Mouse (Mus musculus): ENCODE measurements around the gene 2010300C02Rik. TPM values are rescaled to one million over a fixed set of nuclear protein-coding genes. Genes with fewer than 3 reads are reported as not detected.
"Not testable (repeated sequence)": the region's sequence is repeated elsewhere in the genome, so short reads cannot be mapped to it uniquely, and the experiment has no call there.

2010300C02Rik gene
- polyA plus RNA-seq, 1 experiment from 2014 or later, result 3.5 TPM

DNA sequence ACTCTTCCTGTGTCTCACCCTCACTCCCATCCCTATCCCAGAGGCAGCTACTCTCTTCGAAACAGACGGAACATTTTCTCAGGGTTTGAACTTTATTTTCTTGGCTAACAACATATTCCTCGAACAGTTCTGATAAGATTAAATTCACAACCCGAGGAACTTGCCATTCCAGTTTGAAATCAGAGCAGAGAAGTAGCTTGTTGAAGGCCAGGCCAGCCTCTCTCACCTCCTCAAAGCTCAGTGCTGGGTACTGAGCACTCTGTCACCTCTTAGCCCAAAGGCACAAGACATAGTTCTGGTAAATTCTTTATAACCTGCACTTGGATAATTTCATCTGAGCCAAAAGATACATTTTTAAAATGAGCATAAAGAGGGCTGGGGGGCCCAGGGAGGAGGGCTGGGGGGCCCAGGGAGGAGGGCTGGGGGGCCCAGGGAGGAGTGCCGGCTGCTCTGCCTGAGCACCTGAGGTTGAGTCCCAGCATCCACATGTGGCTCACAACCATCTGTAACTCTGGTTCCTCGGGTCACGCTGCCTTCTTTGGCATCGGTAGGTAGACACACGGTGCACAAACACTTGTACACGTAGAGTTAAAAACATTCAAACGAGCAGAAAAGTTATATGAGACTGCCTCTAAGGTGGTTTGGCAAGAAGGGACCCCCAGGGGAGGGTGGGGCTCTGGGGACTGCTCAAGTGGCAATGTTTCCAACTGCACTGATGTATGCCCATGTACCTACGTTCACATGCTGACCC is 104.4 kb downstream of the 2010300C02Rik start:
- H3K4me2 ChIP-seq (ENCODE audit: low read depth, low read length), result no peak overlapping the region
- H3K27me3 ChIP-seq (ENCODE audit: control insufficient read depth, insufficient read depth, low read length), result no peaks in the 10 kb centered on the region
- 88% methylated on average over 12 of the region's 12 CpGs for WGBS
- ATAC-seq (ENCODE audit: low read depth), result no peak
- peaks cover 8% of the 10 kb centered on the region; the same call in 1 of the 2 replicates for H3K4me1 ChIP-seq (ENCODE audit: control insufficient read depth, insufficient read depth, low read length)
- H3K4me3 ChIP-seq (ENCODE audit: low read depth, low read length), result no peak overlapping the region
- no peak overlapping the region for H3K27ac ChIP-seq (ENCODE audit: low read depth, low read length)
- H3K36me3 ChIP-seq (ENCODE audit: control insufficient read depth, insufficient read depth, low read length), result no peaks in the 10 kb centered on the region
- no peaks in the 10 kb centered on the region for H3K9me3 ChIP-seq (ENCODE audit: control insufficient read depth, low read length)
- H3K9ac ChIP-seq (replicated peaks; ENCODE audit: low read depth, low read length), result no peak overlapping the region

DNA sequence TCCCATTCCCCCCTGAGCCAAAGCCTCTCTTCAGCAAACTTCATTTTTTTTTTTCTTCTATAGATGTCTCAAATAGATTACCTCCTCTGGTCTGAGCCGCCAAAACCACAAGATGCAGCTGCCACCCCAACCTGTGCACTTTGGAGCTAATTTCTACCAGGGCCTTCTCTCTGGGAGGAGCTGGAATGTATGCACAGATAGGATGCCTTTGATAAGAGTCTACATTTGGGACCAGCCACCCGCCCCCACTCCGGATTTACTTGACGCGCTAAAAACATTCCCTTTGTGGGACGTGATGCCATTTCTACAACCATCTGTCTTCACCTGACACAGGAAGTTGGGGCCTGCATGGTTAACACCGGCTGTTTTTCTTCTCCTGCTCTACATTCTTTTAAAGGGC is 105.0 kb downstream of the 2010300C02Rik start:
- no peak for ATAC-seq (ENCODE audit: low read depth)
- Histone ChIP-seq H3K4me3 (ENCODE audit: low read depth, low read length) (no peak overlapping the region), H3K4me1 (ENCODE audit: control insufficient read depth, insufficient read depth, low read length) (peaks cover 8% of the 10 kb centered on the region; the same call in 1 of the 2 replicates), H3K27me3 (ENCODE audit: control insufficient read depth, insufficient read depth, low read length) (no peaks in the 10 kb centered on the region), H3K27ac (ENCODE audit: low read depth, low read length) (no peak overlapping the region), H3K36me3 (ENCODE audit: control insufficient read depth, insufficient read depth, low read length) (no peaks in the 10 kb centered on the region), H3K4me2 (ENCODE audit: low read depth, low read length) (no peak overlapping the region), H3K9ac (replicated peaks; ENCODE audit: low read depth, low read length) (no peak overlapping the region), H3K9me3 (ENCODE audit: control insufficient read depth, low read length) (no peaks in the 10 kb centered on the region)
- WGBS, result 74% methylated on average over 7 of the region's 7 CpGs

- Histone ChIP-seq H3K27ac (ENCODE audit: low read depth, low read length) (peak overlapping the region; percentile 40; the same call in 1 of the 2 replicates), H3K9me3 (ENCODE audit: control insufficient read depth, low read length) (no peaks in the 10 kb centered on the region), H3K36me3 (ENCODE audit: control insufficient read depth, insufficient read depth, low read length) (no peaks in the 10 kb centered on the region), H3K4me3 (ENCODE audit: low read depth, low read length) (no peak overlapping the region), H3K4me2 (ENCODE audit: low read depth, low read length) (no peak overlapping the region), H3K4me1 (ENCODE audit: control insufficient read depth, insufficient read depth, low read length) (peaks cover 8% of the 10 kb centered on the region; the same call in 1 of the 2 replicates), H3K9ac (replicated peaks; ENCODE audit: low read depth, low read length) (no peak overlapping the region), H3K27me3 (ENCODE audit: control insufficient read depth, insufficient read depth, low read length) (no peaks in the 10 kb centered on the region)
- peak; percentile 67; the same call in 1 of the 2 replicates for ATAC-seq (ENCODE audit: low read depth)
- 57% methylated on average over 15 of the region's 15 CpGs for WGBS
These were observed 105.8 kb downstream of the 2010300C02Rik start for GRCm38 (mm10) chr1:37614130-37614529.

GRCm38 (mm10) chr1:37611032-37611431 is 108.9 kb downstream of the 2010300C02Rik start:
- WGBS, result 80% methylated on average over 6 of the region's 6 CpGs
- Histone ChIP-seq H3K27ac (ENCODE audit: low read depth, low read length) (no peak overlapping the region), H3K9me3 (ENCODE audit: control insufficient read depth, low read length) (no peaks in the 10 kb centered on the region), H3K36me3 (ENCODE audit: control insufficient read depth, insufficient read depth, low read length) (no peaks in the 10 kb centered on the region), H3K4me3 (ENCODE audit: low read depth, low read length) (no peak overlapping the region), H3K4me2 (ENCODE audit: low read depth, low read length) (no peak overlapping the region), H3K27me3 (ENCODE audit: control insufficient read depth, insufficient read depth, low read length) (no peaks in the 10 kb centered on the region), H3K4me1 (ENCODE audit: control insufficient read depth, insufficient read depth, low read length) (peaks cover 8% of the 10 kb centered on the region; the same call in 1 of the 2 replicates), H3K9ac (replicated peaks; ENCODE audit: low read depth, low read length) (no peak overlapping the region)
- no peak for ATAC-seq (ENCODE audit: low read depth)

DNA sequence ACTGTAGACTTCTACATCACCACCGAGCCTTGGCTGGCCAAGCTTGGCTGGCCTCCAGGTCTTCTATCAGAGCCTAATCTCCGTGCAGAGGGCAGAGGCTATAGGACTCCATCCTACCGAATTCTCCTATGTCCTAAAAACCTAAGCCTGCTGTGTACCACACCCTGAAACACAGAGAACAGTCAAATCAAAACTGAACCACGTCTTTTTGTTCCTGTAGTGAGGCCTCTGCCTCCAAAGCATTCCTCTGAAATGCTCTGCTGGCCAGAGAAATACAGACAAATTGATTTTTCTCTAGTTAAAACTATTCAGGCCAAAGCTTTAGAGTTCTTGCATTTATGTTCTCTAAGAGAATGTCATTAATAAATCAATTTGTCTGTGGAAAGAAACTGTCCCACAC is 109.6 kb downstream of the 2010300C02Rik start:
- no peak overlapping the region for H3K9ac ChIP-seq (replicated peaks; ENCODE audit: low read depth, low read length)
- no peak overlapping the region for H3K27ac ChIP-seq (ENCODE audit: low read depth, low read length)
- WGBS, result 66% methylated on average over 4 of the region's 4 CpGs
- no peak overlapping the region for H3K4me2 ChIP-seq (ENCODE audit: low read depth, low read length)
- no peak for ATAC-seq (ENCODE audit: low read depth)
- H3K27me3 ChIP-seq (ENCODE audit: control insufficient read depth, insufficient read depth, low read length), result no peaks in the 10 kb centered on the region
- no peaks in the 10 kb centered on the region for H3K9me3 ChIP-seq (ENCODE audit: control insufficient read depth, low read length)
- no peaks in the 10 kb centered on the region for H3K36me3 ChIP-seq (ENCODE audit: control insufficient read depth, insufficient read depth, low read length)
- H3K4me3 ChIP-seq (ENCODE audit: low read depth, low read length), result no peak overlapping the region
- H3K4me1 ChIP-seq (ENCODE audit: control insufficient read depth, insufficient read depth, low read length), result peaks cover 8% of the 10 kb centered on the region; the same call in 1 of the 2 replicates

- H3K9ac ChIP-seq (replicated peaks; ENCODE audit: low read depth, low read length); ATAC-seq (ENCODE audit: low read depth); H3K27me3 ChIP-seq (ENCODE audit: control insufficient read depth, insufficient read depth, low read length); H3K27ac ChIP-seq (ENCODE audit: low read depth, low read length); H3K4me3 ChIP-seq (ENCODE audit: low read depth, low read length); H3K4me2 ChIP-seq (ENCODE audit: low read depth, low read length); H3K36me3 ChIP-seq (ENCODE audit: control insufficient read depth, insufficient read depth, low read length); H3K9me3 ChIP-seq (ENCODE audit: control insufficient read depth, low read length); H3K4me1 ChIP-seq (ENCODE audit: control insufficient read depth, insufficient read depth, low read length): not testable (repeated sequence)
- 88% methylated on average over 3 of the region's 5 CpGs for WGBS
These were observed 114.2 kb downstream of the 2010300C02Rik start for GRCm38 (mm10) chr1:37605694-37606093.

GRCm38 (mm10) chr1:37603206-37603605 is 116.7 kb downstream of the 2010300C02Rik start:
- H3K9ac ChIP-seq (replicated peaks; ENCODE audit: low read depth, low read length), result no peak overlapping the region
- no peak overlapping the region for H3K4me3 ChIP-seq (ENCODE audit: low read depth, low read length)
- no peaks in the 10 kb centered on the region for H3K36me3 ChIP-seq (ENCODE audit: control insufficient read depth, insufficient read depth, low read length)
- no peak for ATAC-seq (ENCODE audit: low read depth)
- H3K9me3 ChIP-seq (ENCODE audit: control insufficient read depth, low read length), result no peaks in the 10 kb centered on the region
- H3K4me1 ChIP-seq (ENCODE audit: control insufficient read depth, insufficient read depth, low read length), result no peaks in the 10 kb centered on the region
- H3K27ac ChIP-seq (ENCODE audit: low read depth, low read length), result no peak overlapping the region
- 94% methylated on average over 10 of the region's 10 CpGs for WGBS
- no peak overlapping the region for H3K4me2 ChIP-seq (ENCODE audit: low read depth, low read length)
- no peaks in the 10 kb centered on the region for H3K27me3 ChIP-seq (ENCODE audit: control insufficient read depth, insufficient read depth, low read length)

- Histone ChIP-seq H3K27me3 (ENCODE audit: control insufficient read depth, insufficient read depth, low read length) (no peaks in the 10 kb centered on the region), H3K9me3 (ENCODE audit: control insufficient read depth, low read length) (no peaks in the 10 kb centered on the region), H3K9ac (replicated peaks; ENCODE audit: low read depth, low read length) (no peak overlapping the region), H3K4me3 (ENCODE audit: low read depth, low read length) (no peak overlapping the region), H3K36me3 (ENCODE audit: control insufficient read depth, insufficient read depth, low read length) (no peaks in the 10 kb centered on the region), H3K4me2 (ENCODE audit: low read depth, low read length) (no peak overlapping the region), H3K4me1 (ENCODE audit: control insufficient read depth, insufficient read depth, low read length) (no peaks in the 10 kb centered on the region), H3K27ac (ENCODE audit: low read depth, low read length) (no peak overlapping the region)
- 91% methylated on average over 4 of the region's 4 CpGs for WGBS
- ATAC-seq (ENCODE audit: low read depth), result no peak
These were observed 117.6 kb downstream of the 2010300C02Rik start for GRCm38 (mm10) chr1:37602268-37602667.

GRCm38 (mm10) chr1:37601461-37601860 is 118.4 kb downstream of the 2010300C02Rik start:
- no peak overlapping the region for H3K9ac ChIP-seq (replicated peaks; ENCODE audit: low read depth, low read length)
- WGBS, result 91% methylated on average over 8 of the region's 8 CpGs
- no peak for ATAC-seq (ENCODE audit: low read depth)
- no peak overlapping the region for H3K4me3 ChIP-seq (ENCODE audit: low read depth, low read length)
- no peak overlapping the region for H3K27ac ChIP-seq (ENCODE audit: low read depth, low read length)
- no peaks in the 10 kb centered on the region for H3K27me3 ChIP-seq (ENCODE audit: control insufficient read depth, insufficient read depth, low read length)
- H3K36me3 ChIP-seq (ENCODE audit: control insufficient read depth, insufficient read depth, low read length), result no peaks in the 10 kb centered on the region
- no peak overlapping the region for H3K4me2 ChIP-seq (ENCODE audit: low read depth, low read length)
- H3K4me1 ChIP-seq (ENCODE audit: control insufficient read depth, insufficient read depth, low read length), result no peaks in the 10 kb centered on the region
- H3K9me3 ChIP-seq (ENCODE audit: control insufficient read depth, low read length), result no peaks in the 10 kb centered on the region

All from neural tube, embryonic 14.5 days (tissue).